Mouse (Mus musculus) cerebellum, adult 9-11 months (tissue): ENCODE data around the gene Sh3bgrl.

Source experiments
- DNase-seq: peaks from one replicate; pipeline ENCODE4 v3.0.0; 2022

The Sh3bgrl gene

GRCm38 (mm10) chrX:109132463-109132862, 37.3 kb downstream of the Sh3bgrl start:
- no peak for DNase-seq

- no peak for DNase-seq
Observed at GRCm38 (mm10) chrX:109133500-109133899, 38.3 kb downstream of the Sh3bgrl start.

- DNase-seq = no peak
Observed at GRCm38 (mm10) chrX:109136306-109136705, 41.1 kb downstream of the Sh3bgrl start.

- DNase-seq = no peak
Observed at GRCm38 (mm10) chrX:109136820-109137219, 41.7 kb downstream of the Sh3bgrl start.

GRCm38 (mm10) chrX:109137295-109137694, 42.1 kb downstream of the Sh3bgrl start:
- DNase-seq = no peak

GRCm38 (mm10) chrX:109141337-109141870, 46.2 kb downstream of the Sh3bgrl start:
- no peak for DNase-seq

GRCm38 (mm10) chrX:109142281-109142680, 47.1 kb downstream of the Sh3bgrl start:
- no peak for DNase-seq

- no peak for DNase-seq
Observed at GRCm38 (mm10) chrX:109145779-109146178, 50.6 kb downstream of the Sh3bgrl start.

- DNase-seq = no peak
Observed at GRCm38 (mm10) chrX:109147108-109147507, 51.9 kb downstream of the Sh3bgrl start.

- no peak for DNase-seq
Observed at GRCm38 (mm10) chrX:109151228-109151627, 56.1 kb downstream of the Sh3bgrl start.

GRCm38 (mm10) chrX:109160326-109160725, 65.2 kb downstream of the Sh3bgrl start:
- no peak for DNase-seq

- no peak for DNase-seq
Observed at GRCm38 (mm10) chrX:109160901-109161300, 65.7 kb downstream of the Sh3bgrl start.

GRCm38 (mm10) chrX:109175038-109175437, 79.9 kb downstream of the Sh3bgrl start:
- no peak for DNase-seq

GRCm38 (mm10) chrX:109175470-109175869, 80.3 kb downstream of the Sh3bgrl start:
- no peak for DNase-seq

GRCm38 (mm10) chrX:109184706-109185478, 89.7 kb downstream of the Sh3bgrl start:
- DNase-seq = no peak

GRCm38 (mm10) chrX:109189607-109190006, 94.4 kb downstream of the Sh3bgrl start:
- DNase-seq = no peak

GRCm38 (mm10) chrX:109190969-109191368, 95.8 kb downstream of the Sh3bgrl start:
- DNase-seq = no peak

- no peak for DNase-seq
Observed at GRCm38 (mm10) chrX:109191436-109191835, 96.3 kb downstream of the Sh3bgrl start.

- DNase-seq = no peak
Observed at GRCm38 (mm10) chrX:109196468-109196867, 101.3 kb downstream of the Sh3bgrl start, which contains the start of gene Gm6377. Gm6377 (plus strand) TSS chrX:109196756.

GRCm38 (mm10) chrX:109207843-109208242, 112.7 kb downstream of the Sh3bgrl start:
- no peak for DNase-seq

- DNase-seq = no peak
Observed at GRCm38 (mm10) chrX:109228720-109229119, 133.6 kb downstream of the Sh3bgrl start.

- no peak for DNase-seq
Observed at GRCm38 (mm10) chrX:109235383-109236036, 140.3 kb downstream of the Sh3bgrl start.

- DNase-seq = no peak
Observed at GRCm38 (mm10) chrX:109238163-109238562, 143.0 kb downstream of the Sh3bgrl start.
